Mouse (Mus musculus) embryonic facial prominence, embryonic 12.5 days (tissue): ENCODE data around the gene Acta1. TPM values are rescaled to one million over a fixed set of nuclear protein-coding genes. Genes with fewer than 3 reads are reported as not detected.

ENCODE experiments used
- ATAC-seq: fragments of 200-750 bp; cut with Nextera tagmentation; 2 replicates; pipeline ENCODE4 v1.8.0; 2017; ENCODE audit not compliant: insufficient number of reproducible peaks, insufficient read depth, low FRiP score, low TSS enrichment
- H3K27ac ChIP-seq: fragments of 300-500 bp; sonication (generic); 2 replicates; pipeline ENCODE4 v1.5.1; 2016; ENCODE audit warnings: mild to moderate bottlenecking
- H3K27me3 ChIP-seq: fragments of 300-500 bp; sonication (generic); 2 replicates; pipeline ENCODE4 v1.6.1; 2016; ENCODE audit warnings: mild to moderate bottlenecking, moderate library complexity
- H3K36me3 ChIP-seq: fragments of 300-500 bp; sonication (generic); 2 replicates; pipeline ENCODE4 v1.6.1; 2016; ENCODE audit warnings: mild to moderate bottlenecking
- H3K4me1 ChIP-seq: fragments of 300-500 bp; sonication (generic); 2 replicates; pipeline ENCODE4 v1.6.1; 2016
- H3K4me2 ChIP-seq: fragments of 300-500 bp; sonication (generic); replicated peaks from 2 replicates; pipeline ENCODE4 v1.6.1; 2016; ENCODE audit warnings: mild to moderate bottlenecking, moderate library complexity
- H3K4me3 ChIP-seq: fragments of 300-500 bp; sonication (generic); 2 replicates; pipeline ENCODE4 v1.5.1; 2016; ENCODE audit warnings: mild to moderate bottlenecking
- H3K9ac ChIP-seq: fragments of 300-500 bp; sonication (generic); 2 replicates; pipeline ENCODE4 v1.6.1; 2016; ENCODE audit warnings: mild to moderate bottlenecking, moderate library complexity
- H3K9me3 ChIP-seq: fragments of 300-500 bp; sonication (generic); 2 replicates; pipeline ENCODE4 v1.6.1; 2016; ENCODE audit warnings: mild to moderate bottlenecking, moderate library complexity
- WGBS: fragments of 180-500 bp; shearing (Covaris S2); methylation state at CpG from one replicate; pipeline ENCODE4 v1.1.7; 2016; 5-methylcytosine and 5-hydroxymethylcytosine counted together
- polyA plus RNA-seq: library from polyadenylated mRNA; unstranded; fragments of >200 nt; fragmentation: Nextera tagmentation; extraction: Ambion mirVana; gene quantifications from 2 replicates; pipeline ENCODE4 v1.2.1, GENCODE M21; 2016

The Acta1 gene
- 53.1 and 82.4 TPM in 2 replicates for polyA plus RNA-seq

GRCm38 (mm10) chr8:123894502-123895097, at the start of gene Acta1:
TSS of gene Acta1 (minus strand) at chr8:123894751.
- WGBS = 22% methylated on average over 15 of the region's 15 CpGs
- H3K4me3 ChIP-seq = no peak within 1 kb of the TSS
- H3K9ac ChIP-seq = no peak within 1 kb of the TSS
- no peaks in the 10 kb centered on the region for H3K9me3 ChIP-seq
- H3K27me3 ChIP-seq = peaks cover 71% of the 10 kb centered on the region
- H3K36me3 ChIP-seq = peaks cover 9% of the 10 kb centered on the region
- no peak within 1 kb of the TSS for H3K27ac ChIP-seq
- H3K4me2 ChIP-seq = no peak within 1 kb of the TSS
- no peak for ATAC-seq
- H3K4me1 ChIP-seq = peaks cover 15% of the 10 kb centered on the region

GRCm38 (mm10) chr8:123929026-123929425, 34.5 kb upstream of the Acta1 start:
- Histone ChIP-seq H3K9me3 (no peaks in the 10 kb centered on the region), H3K27ac (no peak overlapping the region), H3K4me3 (no peak overlapping the region), H3K4me1 (no peaks in the 10 kb centered on the region), H3K36me3 (peaks cover 79% of the 10 kb centered on the region), H3K9ac (no peak overlapping the region), H3K27me3 (no peaks in the 10 kb centered on the region), H3K4me2 (no peak overlapping the region)
- 93% methylated on average over 7 of the region's 7 CpGs for WGBS
- ATAC-seq = no peak

- H3K9ac ChIP-seq = no peak overlapping the region
- WGBS = 91% methylated on average over 3 of the region's 3 CpGs
- no peak overlapping the region for H3K4me3 ChIP-seq
- no peak overlapping the region for H3K27ac ChIP-seq
- no peaks in the 10 kb centered on the region for H3K27me3 ChIP-seq
- no peaks in the 10 kb centered on the region for H3K4me1 ChIP-seq
- no peak for ATAC-seq
- H3K4me2 ChIP-seq = no peak overlapping the region
- no peaks in the 10 kb centered on the region for H3K9me3 ChIP-seq
- peaks cover 82% of the 10 kb centered on the region for H3K36me3 ChIP-seq
Measured at GRCm38 (mm10) chr8:123925671-123926070, 31.1 kb upstream of the Acta1 start.

- WGBS = 20% methylated on average over 2 of the region's 2 CpGs
- no peak overlapping the region for H3K9ac ChIP-seq
- peak; percentile 47; the same call in 1 of the 2 replicates for ATAC-seq
- no peak overlapping the region for H3K4me3 ChIP-seq
- no peak overlapping the region for H3K27ac ChIP-seq
- no peaks in the 10 kb centered on the region for H3K9me3 ChIP-seq
- no peaks in the 10 kb centered on the region for H3K27me3 ChIP-seq
- H3K4me2 ChIP-seq = no peak overlapping the region
- no peaks in the 10 kb centered on the region for H3K4me1 ChIP-seq
- H3K36me3 ChIP-seq = peaks cover 82% of the 10 kb centered on the region
Measured at GRCm38 (mm10) chr8:123924719-123925118, 30.2 kb upstream of the Acta1 start.

GRCm38 (mm10) chr8:123914635-123915034, 20.1 kb upstream of the Acta1 start:
- Histone ChIP-seq H3K9me3 (no peaks in the 10 kb centered on the region), H3K27ac (no peak overlapping the region), H3K9ac (no peak overlapping the region), H3K27me3 (no peaks in the 10 kb centered on the region), H3K4me1 (no peaks in the 10 kb centered on the region), H3K4me3 (no peak overlapping the region), H3K36me3 (peaks cover 86% of the 10 kb centered on the region), H3K4me2 (no peak overlapping the region)
- ATAC-seq = no peak
- WGBS = 96% methylated on average over 3 of the region's 3 CpGs

GRCm38 (mm10) chr8:123912265-123912664, 17.7 kb upstream of the Acta1 start:
- Histone ChIP-seq H3K4me2 (no peak overlapping the region), H3K4me3 (no peak overlapping the region), H3K4me1 (no peaks in the 10 kb centered on the region), H3K9me3 (no peaks in the 10 kb centered on the region), H3K9ac (no peak overlapping the region), H3K27me3 (no peaks in the 10 kb centered on the region), H3K27ac (no peak overlapping the region), H3K36me3 (peaks cover 91% of the 10 kb centered on the region)
- WGBS = 81% methylated on average over 4 of the region's 4 CpGs
- ATAC-seq = no peak

- Histone ChIP-seq H3K4me3 (no peak overlapping the region), H3K27ac (no peak overlapping the region), H3K27me3 (no peaks in the 10 kb centered on the region), H3K4me1 (no peaks in the 10 kb centered on the region), H3K9me3 (no peaks in the 10 kb centered on the region), H3K36me3 (peaks cover 87% of the 10 kb centered on the region), H3K9ac (no peak overlapping the region), H3K4me2 (no peak overlapping the region)
- ATAC-seq = no peak
- 95% methylated on average over 6 of the region's 6 CpGs for WGBS
Measured at GRCm38 (mm10) chr8:123907604-123908003, 13.1 kb upstream of the Acta1 start.

- 86% methylated on average over 7 of the region's 7 CpGs for WGBS
- Histone ChIP-seq H3K4me2 (no peak overlapping the region), H3K4me1 (no peaks in the 10 kb centered on the region), H3K27ac (no peak overlapping the region), H3K9ac (no peak overlapping the region), H3K4me3 (no peak overlapping the region), H3K36me3 (peaks cover 74% of the 10 kb centered on the region), H3K27me3 (no peaks in the 10 kb centered on the region), H3K9me3 (no peaks in the 10 kb centered on the region)
- no peak for ATAC-seq
Measured at GRCm38 (mm10) chr8:123902653-123903052, 8.1 kb upstream of the Acta1 start.

- no peak overlapping the region for H3K27ac ChIP-seq
- WGBS = 90% methylated on average over 7 of the region's 7 CpGs
- ATAC-seq = no peak
- no peak overlapping the region for H3K9ac ChIP-seq
- no peaks in the 10 kb centered on the region for H3K9me3 ChIP-seq
- H3K36me3 ChIP-seq = peaks cover 51% of the 10 kb centered on the region
- no peak overlapping the region for H3K4me3 ChIP-seq
- H3K4me2 ChIP-seq = no peak overlapping the region
- peaks cover 26% of the 10 kb centered on the region for H3K27me3 ChIP-seq
- H3K4me1 ChIP-seq = no peaks in the 10 kb centered on the region
Measured at GRCm38 (mm10) chr8:123899366-123899765, 4.8 kb upstream of the Acta1 start.

- no peaks in the 10 kb centered on the region for H3K4me1 ChIP-seq
- H3K9ac ChIP-seq = no peak overlapping the region
- peaks cover 43% of the 10 kb centered on the region for H3K36me3 ChIP-seq
- H3K27ac ChIP-seq = no peak overlapping the region
- no peak for ATAC-seq
- no peak overlapping the region for H3K4me3 ChIP-seq
- H3K9me3 ChIP-seq = no peaks in the 10 kb centered on the region
- WGBS = 85% methylated on average over 5 of the region's 5 CpGs
- H3K4me2 ChIP-seq = no peak overlapping the region
- H3K27me3 ChIP-seq = peaks cover 34% of the 10 kb centered on the region
Measured at GRCm38 (mm10) chr8:123898576-123898975, 4.0 kb upstream of the Acta1 start.

- Histone ChIP-seq H3K4me1 (peaks cover 11% of the 10 kb centered on the region), H3K9ac (no peak overlapping the region), H3K36me3 (peaks cover 25% of the 10 kb centered on the region), H3K27me3 (peaks cover 52% of the 10 kb centered on the region), H3K27ac (no peak overlapping the region), H3K4me3 (no peak overlapping the region), H3K9me3 (no peaks in the 10 kb centered on the region), H3K4me2 (no peak overlapping the region)
- ATAC-seq = no peak
- 53% methylated on average over 10 of the region's 10 CpGs for WGBS
Measured at GRCm38 (mm10) chr8:123896774-123897173, 2.2 kb upstream of the Acta1 start.

GRCm38 (mm10) chr8:123896366-123896761, 1.8 kb upstream of the Acta1 start:
- Histone ChIP-seq H3K9me3 (no peaks in the 10 kb centered on the region), H3K27me3 (peaks cover 56% of the 10 kb centered on the region), H3K36me3 (peaks cover 21% of the 10 kb centered on the region), H3K4me2 (no peak overlapping the region), H3K27ac (no peak overlapping the region), H3K4me3 (no peak overlapping the region), H3K9ac (no peak overlapping the region), H3K4me1 (peaks cover 15% of the 10 kb centered on the region)
- WGBS = 64% methylated on average over 14 of the region's 14 CpGs
- ATAC-seq = no peak
